10 mouse cellular contexts compared by ENCODE assay signal in the genomic region with DNA sequence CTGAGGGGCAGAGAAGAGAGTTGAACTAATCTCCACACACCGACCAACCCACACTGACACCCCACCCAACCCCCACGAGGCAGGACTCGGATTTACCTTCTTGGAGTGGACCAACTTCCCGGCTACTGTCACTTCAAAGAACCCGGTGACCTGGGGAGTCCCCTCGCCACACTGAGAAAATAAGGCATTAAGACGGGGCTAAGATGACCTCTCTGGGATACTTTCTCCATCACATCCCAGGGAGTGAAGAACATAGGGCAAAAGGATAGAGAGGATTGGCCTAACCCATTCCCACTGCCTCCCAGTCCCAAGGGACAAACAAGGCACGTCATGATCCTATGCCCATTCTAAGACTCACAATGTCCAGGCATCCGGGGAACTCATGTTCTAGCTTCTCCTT. TPM values are rescaled to one million over a fixed set of nuclear protein-coding genes. Genes with fewer than 3 reads are reported as not detected.
DNase-seq lines count a peak whose midpoint lies in the region; ATAC-seq lines count a peak whose summit lies in the region.
"Had no signal": no experiment of that assay in that cellular context is flagged by ENCODE, and none has a peak within 500 bp of the region (broad histone marks: within the 10 kb centered on the region; RNA-seq: fewer than 3 reads in every experiment).

No protein-coding gene starts in this region.

- no peak overlapping the region for H3K9ac ChIP-seq in kidney, embryonic 14.5 days (ENCODE audit: low read depth, low read length)
- no peak overlapping the region for H3K9ac ChIP-seq in embryonic facial prominence, embryonic 14.5 days (ENCODE audit: low read depth, low read length)
- 0 out of 2 replicates have a peak overlapping the region, but pooled peaks have one; percentile 66 for H3K9ac ChIP-seq in hindbrain, embryonic 15.5 days
- no peak overlapping the region for H3K9ac ChIP-seq in midbrain, embryonic 16.5 days (ENCODE audit: low read depth, low read length)
- H3K9ac ChIP-seq: stomach, embryonic 15.5 days had no signal

- DNase-seq in kidney, adult 18-20 months, result no peak
- no peak for DNase-seq in embryonic facial prominence, embryonic 14.5 days (ENCODE audit: low spot score)
- DNase-seq in thymus, postnatal 0 days (ENCODE audit: low spot score), result no peak
- DNase-seq in left cerebral cortex, postnatal 4 days, result no peak
- DNase-seq: embryo, embryonic 11 days had no signal

- H3K4me2 ChIP-seq in kidney, embryonic 14.5 days (replicated peaks; ENCODE audit: low read depth, low read length), result 0 out of 2 replicates have a peak overlapping the region, but pooled peaks have one; percentile 49
- H3K4me2 ChIP-seq in embryonic facial prominence, embryonic 14.5 days (ENCODE audit: low read depth, low read length), result peak overlapping the region; percentile 82
- peak overlapping the region; percentile 79 for H3K4me2 ChIP-seq in hindbrain, embryonic 15.5 days
- peak overlapping the region; percentile 94 for H3K4me2 ChIP-seq in midbrain, embryonic 16.5 days (ENCODE audit: low read length)

- no peak overlapping the region for H3K27ac ChIP-seq in kidney, embryonic 14.5 days (ENCODE audit: low read depth, low read length)
- H3K27ac ChIP-seq in embryonic facial prominence, embryonic 14.5 days (replicated peaks; ENCODE audit: low read depth, low read length), result no peak overlapping the region
- no peak overlapping the region for H3K27ac ChIP-seq in hindbrain, embryonic 15.5 days (replicated peaks)
- no peak overlapping the region for H3K27ac ChIP-seq in midbrain, embryonic 16.5 days (ENCODE audit: low read length)
- H3K27ac ChIP-seq: stomach, embryonic 15.5 days had no signal

- H3K36me3 ChIP-seq in kidney, embryonic 14.5 days (ENCODE audit: control insufficient read depth, insufficient read depth, low read length), result peaks cover 30% of the 10 kb centered on the region; the same call in 1 of the 2 replicates
- peaks cover 37% of the 10 kb centered on the region for H3K36me3 ChIP-seq in embryonic facial prominence, embryonic 14.5 days (ENCODE audit: control insufficient read depth, insufficient read depth, low read length)
- peaks cover 33% of the 10 kb centered on the region for H3K36me3 ChIP-seq in hindbrain, embryonic 15.5 days
- H3K36me3 ChIP-seq in midbrain, embryonic 16.5 days (ENCODE audit: control insufficient read depth, insufficient read depth, low read length), result peaks cover 22% of the 10 kb centered on the region

- ATAC-seq in kidney, embryonic 14.5 days (ENCODE audit: low FRiP score, low TSS enrichment), result no peak
- no peak for ATAC-seq in embryonic facial prominence, embryonic 14.5 days (ENCODE audit: low read depth)
- ATAC-seq in hindbrain, embryonic 15.5 days (ENCODE audit: low FRiP score, low read depth), result no peak
- no peak for ATAC-seq in midbrain, embryonic 16.5 days

- H3K9me3 ChIP-seq in kidney, embryonic 14.5 days (ENCODE audit: control insufficient read depth, low read length), result no peaks in the 10 kb centered on the region
- H3K9me3 ChIP-seq in embryonic facial prominence, embryonic 14.5 days (ENCODE audit: control insufficient read depth, low read length), result no peaks in the 10 kb centered on the region
- H3K9me3 ChIP-seq in hindbrain, embryonic 15.5 days, result no peaks in the 10 kb centered on the region
- no peaks in the 10 kb centered on the region for H3K9me3 ChIP-seq in midbrain, embryonic 16.5 days (replicated peaks; ENCODE audit: control insufficient read depth, low read length, poor library complexity, severe bottlenecking)
- H3K9me3 ChIP-seq: stomach, embryonic 15.5 days had no signal

- intact Hi-C loops in left cerebral cortex, postnatal 4 days (cut with DNase I), result no loop called here

- 90% methylated on average over 9 of the region's 9 CpGs for WGBS in kidney, embryonic 14.5 days
- WGBS in embryonic facial prominence, embryonic 14.5 days, result 94% methylated on average over 9 of the region's 9 CpGs
- WGBS in hindbrain, embryonic 15.5 days, result 94% methylated on average over 9 of the region's 9 CpGs
- WGBS in midbrain, embryonic 16.5 days, result 90% methylated on average over 9 of the region's 9 CpGs

- H3K4me3 ChIP-seq in kidney, embryonic 14.5 days (ENCODE audit: low read length), result no peak overlapping the region
- H3K4me3 ChIP-seq in embryonic facial prominence, embryonic 14.5 days (ENCODE audit: low read depth, low read length), result no peak overlapping the region
- peak overlapping the region; percentile 63 for H3K4me3 ChIP-seq in hindbrain, embryonic 15.5 days
- no peak overlapping the region for H3K4me3 ChIP-seq in midbrain, embryonic 16.5 days (ENCODE audit: low read depth, low read length)

- no peaks in the 10 kb centered on the region for H3K27me3 ChIP-seq in kidney, embryonic 14.5 days (ENCODE audit: control insufficient read depth, insufficient read depth, low read length)
- no peaks in the 10 kb centered on the region for H3K27me3 ChIP-seq in embryonic facial prominence, embryonic 14.5 days (replicated peaks; ENCODE audit: control insufficient read depth, insufficient read depth, low read length)
- H3K27me3 ChIP-seq in hindbrain, embryonic 15.5 days, result no peaks in the 10 kb centered on the region
- no peaks in the 10 kb centered on the region for H3K27me3 ChIP-seq in midbrain, embryonic 16.5 days (ENCODE audit: control insufficient read depth, insufficient read depth, low read depth, low read length)
- H3K27me3 ChIP-seq: stomach, embryonic 15.5 days had no signal

- H3K4me1 ChIP-seq in kidney, embryonic 14.5 days (ENCODE audit: control insufficient read depth, insufficient read depth, low read length), result peaks cover 12% of the 10 kb centered on the region
- H3K4me1 ChIP-seq in embryonic facial prominence, embryonic 14.5 days (ENCODE audit: control insufficient read depth, insufficient read depth, low read length), result peaks cover 17% of the 10 kb centered on the region
- peaks cover 28% of the 10 kb centered on the region for H3K4me1 ChIP-seq in hindbrain, embryonic 15.5 days (replicated peaks)
- H3K4me1 ChIP-seq in midbrain, embryonic 16.5 days (ENCODE audit: control insufficient read depth, insufficient read depth, low read length), result peaks cover 18% of the 10 kb centered on the region

RNA-seq across cellular contexts. Expression of a gene that starts 2.3 kb away (rescaled TPM):
- polyA plus RNA-seq in kidney, embryonic 14.5 days (2014; fragmentation: Nextera tagmentation; extraction: Ambion mirVana), result 811 and 907 TPM in 2 replicates
- 1,004 and 1,082 TPM in 2 replicates for polyA plus RNA-seq in embryonic facial prominence, embryonic 14.5 days (2014; fragmentation: Nextera tagmentation; extraction: Ambion mirVana)
- polyA plus RNA-seq in hindbrain, embryonic 15.5 days (2015; fragmentation: Nextera tagmentation; extraction: Ambion mirVana), result 1,476 and 1,563 TPM in 2 replicates
- 1,578 and 1,695 TPM in 2 replicates for polyA plus RNA-seq in midbrain, embryonic 16.5 days (2015; fragmentation: Nextera tagmentation; extraction: Ambion mirVana)
- polyA plus RNA-seq in thymus, postnatal 0 days (2015; fragmentation: Nextera tagmentation; extraction: Ambion mirVana), result 550 and 586 TPM in 2 replicates
- 1,000 to 10,000 TPM; 1,074 to 1,076 TPM for total RNA-seq in left cerebral cortex, postnatal 4 days (2021)

RNA-seq across cellular contexts. Expression of a gene that starts 25.9 kb away (rescaled TPM):
- 203 and 216 TPM in 2 replicates for polyA plus RNA-seq in kidney, embryonic 14.5 days (2014; fragmentation: Nextera tagmentation; extraction: Ambion mirVana)
- polyA plus RNA-seq in embryonic facial prominence, embryonic 14.5 days (2014; fragmentation: Nextera tagmentation; extraction: Ambion mirVana), result 164 and 180 TPM in 2 replicates
- 110 and 114 TPM in 2 replicates for polyA plus RNA-seq in hindbrain, embryonic 15.5 days (2015; fragmentation: Nextera tagmentation; extraction: Ambion mirVana)
- 108 and 110 TPM in 2 replicates for polyA plus RNA-seq in midbrain, embryonic 16.5 days (2015; fragmentation: Nextera tagmentation; extraction: Ambion mirVana)
- 273 and 293 TPM in 2 replicates for polyA plus RNA-seq in thymus, postnatal 0 days (2015; fragmentation: Nextera tagmentation; extraction: Ambion mirVana)
- total RNA-seq in left cerebral cortex, postnatal 4 days (2021), result 100 to 1,000 TPM; 110 to 112 TPM

RNA-seq across cellular contexts. Expression of a gene that starts 37.5 kb away (rescaled TPM):
- polyA plus RNA-seq in kidney, embryonic 14.5 days (2014; fragmentation: Nextera tagmentation; extraction: Ambion mirVana), result not detected in 2 replicates
- not detected in 2 replicates for polyA plus RNA-seq in embryonic facial prominence, embryonic 14.5 days (2014; fragmentation: Nextera tagmentation; extraction: Ambion mirVana)
- polyA plus RNA-seq in hindbrain, embryonic 15.5 days (2015; fragmentation: Nextera tagmentation; extraction: Ambion mirVana), result not detected in 2 replicates
- polyA plus RNA-seq in midbrain, embryonic 16.5 days (2015; fragmentation: Nextera tagmentation; extraction: Ambion mirVana), result not detected in 2 replicates
- not detected in 2 replicates for polyA plus RNA-seq in thymus, postnatal 0 days (2015; fragmentation: Nextera tagmentation; extraction: Ambion mirVana)
- total RNA-seq in left cerebral cortex, postnatal 4 days (2021), result not detected
- total RNA-seq: left cerebral cortex, postnatal 25 days had no signal
- polyA plus RNA-seq: stomach, embryonic 15.5 days had no signal

RNA-seq across cellular contexts. Expression of a gene that starts 40.2 kb away (rescaled TPM):
- polyA plus RNA-seq in kidney, embryonic 14.5 days (2014; fragmentation: Nextera tagmentation; extraction: Ambion mirVana), result not detected in 2 replicates
- not detected in 2 replicates for polyA plus RNA-seq in embryonic facial prominence, embryonic 14.5 days (2014; fragmentation: Nextera tagmentation; extraction: Ambion mirVana)
- 0.16 TPM in 1 of 2 replicates, not detected in the other for polyA plus RNA-seq in hindbrain, embryonic 15.5 days (2015; fragmentation: Nextera tagmentation; extraction: Ambion mirVana)
- polyA plus RNA-seq in midbrain, embryonic 16.5 days (2015; fragmentation: Nextera tagmentation; extraction: Ambion mirVana), result 0.24 and 0.27 TPM in 2 replicates
- not detected in 2 replicates for polyA plus RNA-seq in thymus, postnatal 0 days (2015; fragmentation: Nextera tagmentation; extraction: Ambion mirVana)
- total RNA-seq in left cerebral cortex, postnatal 4 days (2021), result not detected
- total RNA-seq: left cerebral cortex, postnatal 25 days had no signal
- polyA plus RNA-seq: stomach, embryonic 15.5 days had no signal

RNA-seq across cellular contexts. Expression of a gene that starts 47.4 kb away (rescaled TPM):
- 17.7 and 22.3 TPM in 2 replicates for polyA plus RNA-seq in kidney, embryonic 14.5 days (2014; fragmentation: Nextera tagmentation; extraction: Ambion mirVana)
- 58.0 and 67.1 TPM in 2 replicates for polyA plus RNA-seq in embryonic facial prominence, embryonic 14.5 days (2014; fragmentation: Nextera tagmentation; extraction: Ambion mirVana)
- polyA plus RNA-seq in hindbrain, embryonic 15.5 days (2015; fragmentation: Nextera tagmentation; extraction: Ambion mirVana), result 6.5 and 6.9 TPM in 2 replicates
- 4.6 and 4.9 TPM in 2 replicates for polyA plus RNA-seq in midbrain, embryonic 16.5 days (2015; fragmentation: Nextera tagmentation; extraction: Ambion mirVana)
- 5.1 and 6.5 TPM in 2 replicates for polyA plus RNA-seq in thymus, postnatal 0 days (2015; fragmentation: Nextera tagmentation; extraction: Ambion mirVana)
- total RNA-seq in left cerebral cortex, postnatal 4 days (2021), result 1 to 10 TPM; 6.2 to 6.7 TPM
